Mouse (Mus musculus) spleen, postnatal 4 days (tissue): ENCODE measurements around the gene Zfp101.

Experiments used
- DNase-seq, 2 experiments: peaks; one replicate each; pipeline ENCODE4 v3.0.0; 2022; ENCODE audit warnings: low spot score in 2 of 2

Zfp101 gene

DNA sequence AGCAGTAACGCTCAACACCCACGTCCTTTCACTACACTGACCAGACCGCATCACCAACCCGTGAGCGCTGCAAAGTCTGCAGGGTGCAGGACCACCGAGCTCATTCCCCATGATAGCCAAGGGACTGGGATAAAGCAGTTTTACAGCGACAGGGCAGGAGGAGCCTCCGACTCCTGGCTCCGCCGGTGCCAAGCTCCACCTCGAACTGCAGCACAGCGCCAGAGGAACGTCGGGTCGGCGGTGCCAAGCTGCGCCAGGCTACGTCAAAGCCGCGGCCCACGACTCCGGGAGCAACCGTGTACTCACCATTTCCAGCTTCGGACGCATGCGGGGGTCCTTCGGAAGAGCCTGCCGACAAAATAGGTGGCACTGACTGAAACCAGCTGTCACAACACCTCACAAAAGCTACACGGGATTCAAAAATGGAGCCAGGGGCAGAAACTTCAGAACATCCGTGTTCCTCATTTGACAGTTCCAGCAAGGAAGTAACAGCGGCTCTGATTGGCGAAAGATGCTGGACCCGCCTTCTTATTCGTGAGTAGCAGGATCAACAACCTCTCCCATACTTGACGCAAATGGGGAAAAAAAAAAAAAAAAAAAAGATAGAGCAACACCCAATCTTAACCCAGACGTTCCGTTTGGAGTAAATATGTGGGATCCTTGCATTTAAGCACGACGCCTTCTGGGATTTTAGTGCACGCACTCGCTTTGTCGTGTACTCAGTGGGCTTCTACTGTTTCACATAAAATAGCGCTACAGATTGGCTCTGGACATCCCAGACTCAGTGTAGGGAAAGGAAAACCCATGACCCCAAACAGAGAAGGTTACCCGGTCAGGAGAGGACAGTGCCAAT is at the start of gene Zfp101:
Gene Zfp101 (minus strand): TSS at position 460 of the 853 bp plus-strand sequence.
- peak; percentile 83 to 87 for DNase-seq

DNA sequence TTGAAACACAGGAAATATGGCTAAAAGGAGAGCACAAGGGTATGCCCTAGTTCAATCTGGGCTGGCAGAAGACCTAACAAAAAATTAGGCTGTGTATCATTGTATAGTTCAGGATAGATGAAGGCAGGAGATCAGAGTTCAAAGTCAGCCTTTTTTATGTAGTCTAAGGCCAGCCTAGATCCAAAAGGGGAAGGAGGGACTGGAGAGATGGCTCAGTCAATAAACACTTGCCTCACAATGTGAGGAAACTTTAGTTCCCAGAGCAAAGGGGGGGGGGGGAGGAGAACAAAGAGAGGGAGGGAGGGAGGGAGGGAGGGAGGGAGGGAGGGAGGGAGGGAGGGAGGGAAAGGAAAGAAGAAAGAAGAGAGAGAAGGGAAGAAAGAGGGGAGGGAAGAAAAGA is 46.7 kb upstream of the Zfp101 start:
- no peak for DNase-seq

DNA sequence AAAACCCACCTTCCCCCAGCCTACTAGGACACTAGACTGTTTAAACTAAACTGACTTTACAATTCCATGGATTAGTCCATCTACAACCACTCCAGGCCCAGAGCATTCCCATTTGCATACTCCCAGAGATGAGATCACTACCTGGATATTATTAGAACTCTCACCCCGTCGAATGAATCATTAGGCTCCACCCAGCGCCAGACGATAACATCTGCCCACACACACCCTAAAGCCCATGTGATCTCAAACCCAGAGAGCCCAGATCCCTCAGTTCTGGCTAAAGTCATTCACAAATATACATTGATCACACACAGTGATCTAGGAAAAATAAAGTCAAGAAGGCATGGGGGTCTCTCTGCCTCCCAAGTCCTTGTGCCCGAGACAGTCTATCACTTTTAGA is 45.5 kb upstream of the Zfp101 start:
- DNase-seq: no peak

DNA sequence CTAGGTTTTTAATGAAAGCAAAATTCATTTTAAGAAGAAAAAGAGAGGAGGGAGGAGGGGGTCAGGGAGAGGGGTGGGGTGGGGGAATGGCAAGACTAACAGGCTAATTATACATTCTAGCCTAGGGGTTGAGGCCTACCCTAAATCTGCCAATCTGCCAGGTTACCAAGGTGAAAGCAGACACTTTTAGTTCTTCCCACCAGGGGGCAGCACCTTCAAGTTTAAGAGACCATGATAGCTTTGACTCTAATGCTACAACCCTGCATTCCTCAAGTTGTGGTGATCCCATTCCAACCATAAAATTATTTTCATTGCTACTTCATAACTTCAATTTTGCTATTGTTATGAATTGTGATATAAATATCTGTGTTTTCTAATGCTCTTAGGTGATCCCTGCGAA is 44.7 kb upstream of the Zfp101 start:
- DNase-seq: peak; percentile 62 to 86

DNA sequence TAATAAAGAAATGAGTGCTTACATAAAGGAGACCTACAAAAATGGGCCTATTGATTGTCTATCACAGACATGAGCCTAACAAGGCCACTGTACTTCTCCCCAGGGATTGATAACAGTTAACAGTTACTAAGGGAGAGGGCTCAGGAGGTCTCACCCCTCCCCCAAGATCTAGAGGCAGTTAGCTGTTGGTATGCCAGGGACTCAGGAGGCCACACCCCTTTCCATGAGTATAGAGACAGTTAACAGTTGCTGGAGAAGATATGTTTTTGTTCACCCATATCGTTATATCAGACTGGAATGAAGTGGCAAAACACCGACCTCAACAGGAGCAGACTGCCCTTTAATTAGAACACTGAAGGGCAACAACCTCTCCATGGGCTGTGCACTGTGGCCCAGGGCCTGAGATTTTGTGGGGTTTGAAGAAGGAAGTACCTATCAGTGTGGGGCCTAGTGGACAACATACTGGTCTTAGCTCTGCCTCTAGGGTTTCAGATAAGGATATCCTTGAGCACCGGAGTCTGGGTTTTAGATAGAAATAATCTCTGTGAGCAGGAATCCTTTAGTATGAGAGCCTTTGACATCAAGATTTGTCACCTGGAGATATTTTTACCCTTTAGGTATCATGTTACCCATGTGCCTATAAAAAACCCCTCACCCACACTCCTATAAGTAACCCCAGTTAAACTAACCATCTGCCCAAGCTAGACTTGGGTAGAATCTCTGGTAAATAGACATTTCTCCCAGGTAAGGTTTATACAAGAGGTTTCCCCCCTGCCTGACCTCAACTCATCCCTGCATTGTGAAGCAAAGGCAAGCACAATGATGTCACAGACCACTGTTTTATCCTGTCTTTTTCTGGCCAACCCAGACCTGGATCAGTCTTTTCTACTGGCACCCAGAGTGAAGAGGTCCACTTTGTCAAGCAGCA is 37.8 kb upstream of the Zfp101 start, which contains the start of gene Actl9:
Gene Actl9 (plus strand): TSS at position 878 of the 928 bp plus-strand sequence.
- DNase-seq: no peak

DNA sequence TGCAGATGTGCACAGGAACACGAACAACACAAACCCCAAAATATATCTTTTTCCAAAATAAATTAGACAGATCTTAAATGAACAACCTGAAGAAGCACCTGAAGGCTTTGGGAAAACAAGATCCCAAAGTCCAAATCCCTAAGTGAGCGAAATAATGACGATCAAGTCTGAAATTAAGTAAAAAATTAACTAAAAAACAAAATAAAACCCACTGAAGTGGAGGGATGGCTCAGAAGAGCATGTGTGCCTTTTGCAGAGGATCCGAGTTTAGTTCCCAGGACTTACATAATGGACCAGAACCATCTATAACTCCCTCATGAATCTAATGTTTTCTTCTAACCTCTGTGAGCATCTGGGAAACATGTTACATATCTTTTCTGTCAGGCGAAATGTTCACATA is 2.2 kb downstream of the Zfp101 start:
- DNase-seq: no peak

DNA sequence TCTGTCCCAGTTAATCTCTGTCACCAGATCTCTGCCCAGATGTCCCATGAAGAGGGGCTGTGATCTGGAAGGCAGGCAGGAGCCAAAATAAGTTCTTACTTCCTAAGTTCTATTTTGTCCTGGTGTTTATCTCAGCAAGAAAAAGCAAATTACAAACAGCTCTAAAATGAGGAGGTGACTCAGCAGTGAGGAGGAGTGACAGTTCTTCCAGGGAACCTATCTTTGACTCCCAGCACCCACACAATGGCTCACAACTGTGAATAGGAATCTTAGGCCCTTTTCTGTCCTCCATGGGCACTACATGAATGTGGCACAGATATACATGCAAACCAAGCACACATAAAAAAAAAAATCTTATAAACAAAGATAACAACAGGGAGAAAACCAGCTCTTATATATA is 8.7 kb downstream of the Zfp101 start:
- DNase-seq: no peak

DNA sequence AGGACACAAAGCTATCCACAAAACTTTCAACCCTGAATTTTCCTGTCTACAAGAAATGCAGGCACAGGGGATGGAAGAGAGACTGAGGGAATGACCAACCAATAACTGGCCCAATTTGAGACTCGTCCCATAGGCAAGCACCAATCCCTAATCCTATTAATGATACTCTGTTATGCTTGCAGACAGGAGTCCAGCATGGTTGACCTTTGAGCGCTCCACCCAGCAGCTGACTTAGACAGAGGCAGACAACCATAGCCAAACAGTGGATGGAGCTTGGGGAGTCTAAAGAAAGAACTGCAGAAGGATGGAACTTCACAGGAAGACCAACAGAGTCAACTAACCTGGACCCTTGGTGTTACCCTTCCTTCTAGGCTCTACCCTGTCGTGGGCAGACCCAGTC is 21.6 kb downstream of the Zfp101 start:
- no peak for DNase-seq

DNA sequence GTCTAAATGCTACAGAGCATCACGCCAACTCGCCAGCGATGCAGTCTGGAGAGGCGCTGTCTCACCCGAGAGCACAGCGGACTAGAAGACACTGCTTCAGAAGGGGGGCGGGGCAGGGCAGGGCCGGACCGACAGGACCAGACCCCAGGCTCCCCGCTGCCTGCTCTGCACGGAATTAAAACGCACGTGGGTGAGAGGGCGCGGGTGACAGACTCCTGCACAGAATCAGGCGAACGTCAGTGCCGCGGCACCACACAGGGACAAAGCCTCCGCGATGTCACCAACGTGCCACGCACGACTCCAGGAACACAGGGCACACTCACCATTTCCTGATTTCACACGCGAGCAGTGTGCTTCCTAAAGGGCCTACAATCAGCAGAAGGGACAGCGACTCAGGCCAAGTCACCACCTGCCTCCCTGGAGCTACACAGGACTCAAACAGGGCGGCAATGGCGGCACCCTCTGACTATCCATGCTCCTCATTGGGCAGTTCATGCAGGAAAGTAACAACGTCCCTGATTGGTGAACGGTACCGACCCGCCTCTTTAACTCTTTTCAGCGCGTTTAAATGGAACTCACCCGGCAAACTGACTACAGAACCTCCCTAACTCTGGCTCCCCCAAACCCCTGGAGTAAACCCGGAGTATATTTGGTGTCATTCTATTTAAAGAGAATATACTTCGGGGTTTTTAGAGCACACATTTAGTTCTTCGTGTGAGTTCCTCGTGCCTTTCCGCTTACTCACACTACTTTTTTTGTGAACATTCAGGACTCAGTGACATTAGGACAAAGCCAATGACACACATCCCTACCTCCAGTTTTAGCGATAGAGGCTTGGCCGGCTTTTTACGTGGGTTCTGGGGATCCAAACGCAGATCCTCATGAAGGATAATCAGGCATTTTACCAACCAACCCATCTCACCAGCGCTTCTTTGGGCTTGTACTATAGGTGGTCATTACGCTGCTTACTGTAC is 35.7 kb downstream of the Zfp101 start, which contains the start of gene Zfp81:
Gene Zfp81 (minus strand): TSS at position 468 of the 974 bp plus-strand sequence.
- DNase-seq: peak; percentile 81 to 88

DNA sequence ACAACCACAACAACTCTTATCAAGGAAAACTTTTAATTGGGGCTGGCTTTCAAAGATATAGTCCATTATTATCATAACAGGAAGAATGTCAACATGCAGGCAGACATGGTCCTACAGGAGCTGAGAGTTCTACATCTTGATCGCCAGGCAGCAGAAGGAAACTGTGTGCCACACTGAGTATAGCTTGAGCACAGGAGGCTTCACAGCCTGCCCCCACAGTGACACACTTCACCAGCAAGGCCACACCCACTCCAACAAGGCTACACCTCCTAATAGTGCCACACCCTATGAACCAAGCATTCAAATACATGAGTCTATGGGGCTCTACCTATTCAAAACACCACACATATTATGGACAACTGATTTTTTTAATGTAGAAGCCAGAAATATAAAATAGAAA is 41.5 kb downstream of the Zfp101 start:
- DNase-seq: no peak
